Mouse (Mus musculus) cerebellum, adult 11 months (tissue): ENCODE results near the gene Nup107.
A peak's percentile ranks its signal among the peaks of the same experiment; 100 is the strongest.

Source experiments
- DNase-seq: peaks from one replicate; pipeline ENCODE4 v3.0.0; 2022

Gene Nup107

DNA sequence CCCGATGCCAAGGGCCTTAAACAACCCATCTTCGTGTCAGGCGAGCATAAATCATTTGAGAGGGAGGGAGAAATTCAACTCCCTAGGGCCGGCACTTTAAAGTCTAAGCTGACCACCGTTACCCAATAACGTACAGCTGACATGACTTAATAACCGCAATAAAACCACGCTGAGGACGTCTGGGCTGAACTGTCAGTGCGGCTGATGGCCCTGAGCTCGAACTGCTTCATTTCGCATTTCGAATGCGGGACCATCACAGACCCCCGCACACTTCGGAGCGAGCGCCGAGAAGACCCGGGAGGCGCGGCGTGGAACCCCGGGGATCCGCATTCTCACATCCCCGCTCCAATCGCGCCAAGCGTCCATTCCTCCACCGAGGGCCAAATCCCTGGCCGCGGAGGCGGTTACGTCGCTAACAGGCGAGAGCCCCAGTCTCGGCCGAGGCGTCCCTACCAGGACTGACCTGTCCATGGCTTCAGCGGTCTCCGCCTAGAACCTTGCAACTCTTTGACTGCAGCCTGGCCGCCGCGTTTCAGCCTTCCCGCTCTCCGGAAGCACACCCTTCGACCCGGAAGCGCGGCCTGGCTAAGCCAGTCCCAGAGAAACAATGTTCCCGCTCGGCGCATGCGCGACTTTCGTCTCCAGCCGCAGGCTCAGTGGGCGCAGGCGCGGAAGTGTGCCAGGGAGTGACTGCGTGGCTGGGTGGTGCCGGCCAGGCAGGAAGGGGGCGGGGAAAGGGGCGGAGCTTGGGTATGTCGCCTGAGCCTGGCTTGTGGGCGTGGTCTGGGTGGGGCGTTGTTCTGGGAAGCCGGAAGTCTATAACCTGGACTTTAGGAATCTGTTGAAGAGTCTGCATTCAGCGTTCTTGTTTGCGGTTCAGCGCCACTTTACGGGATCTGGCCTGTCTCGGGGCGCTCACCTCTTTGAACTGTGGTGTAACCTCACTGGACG, at the start of gene Nup107:
Nup107 (minus strand) TSS at position 565 of the 951 bp plus-strand sequence.
- DNase-seq = peak; percentile 100

DNA sequence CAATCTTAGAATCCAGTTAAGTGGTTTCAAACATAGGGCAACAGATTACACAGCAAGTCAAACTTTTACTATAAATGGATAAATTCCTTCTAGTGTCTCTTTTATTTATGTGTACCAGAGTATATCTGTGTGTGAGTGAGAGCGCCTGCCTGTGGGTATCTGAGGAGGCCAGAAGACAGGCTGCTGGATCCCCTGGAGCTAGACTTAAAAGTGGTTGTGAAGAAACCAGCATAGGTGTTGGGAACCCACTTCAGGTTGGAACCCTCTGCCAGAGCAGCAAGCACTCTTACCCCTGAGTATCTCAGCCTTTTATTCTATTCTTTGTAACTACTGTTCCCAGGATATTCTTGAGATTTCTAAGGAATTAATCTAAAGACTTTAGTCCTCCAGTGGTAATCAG, 49.3 kb upstream of the Nup107 start:
- DNase-seq = no peak

DNA sequence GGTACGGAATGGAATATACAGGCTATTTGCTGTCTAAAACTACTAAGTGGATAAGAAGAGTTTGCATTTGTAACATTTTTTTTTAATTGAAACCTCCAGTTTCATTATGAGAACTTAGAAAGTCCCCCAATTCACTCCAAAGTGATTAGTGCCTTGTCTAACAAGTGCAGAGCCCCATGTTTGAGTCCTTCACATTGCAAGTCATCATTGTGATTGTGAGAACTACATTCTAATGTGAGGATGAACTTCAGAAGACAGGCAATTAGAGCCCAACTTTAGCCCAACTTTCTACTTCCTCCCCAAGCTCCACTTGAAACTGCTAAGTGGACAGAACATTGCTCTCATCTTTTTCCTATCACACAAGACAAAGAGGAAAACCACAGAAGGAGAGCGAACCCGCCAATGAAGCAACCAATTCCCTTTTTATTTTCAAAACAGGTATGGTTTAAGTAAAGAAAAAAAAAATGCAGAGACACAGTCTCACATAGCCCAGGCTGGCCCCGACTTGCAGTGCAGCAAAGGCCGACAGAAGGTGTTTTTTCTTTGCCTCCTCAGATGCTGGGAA, 48.0 kb upstream of the Nup107 start:
- no peak for DNase-seq

DNA sequence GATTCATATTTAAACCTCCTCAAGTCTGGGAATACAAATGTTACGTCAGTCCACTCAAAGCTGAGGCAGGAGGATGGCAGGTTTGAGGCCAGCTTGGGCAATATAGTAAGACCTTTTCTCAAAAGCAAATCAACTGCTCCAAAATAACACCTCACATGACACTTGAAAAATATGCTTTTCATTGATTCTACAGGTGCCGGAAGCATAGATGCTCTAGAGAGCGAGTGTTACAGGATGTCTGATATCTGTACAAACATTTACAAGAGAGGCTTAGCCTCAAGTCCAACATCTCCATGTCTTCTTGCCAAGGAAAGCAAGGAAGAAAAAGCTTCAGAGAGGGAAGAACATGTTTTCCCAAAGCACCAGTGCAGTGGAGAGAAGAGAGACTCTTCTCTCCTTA, 47.2 kb upstream of the Nup107 start:
- no peak for DNase-seq

DNA sequence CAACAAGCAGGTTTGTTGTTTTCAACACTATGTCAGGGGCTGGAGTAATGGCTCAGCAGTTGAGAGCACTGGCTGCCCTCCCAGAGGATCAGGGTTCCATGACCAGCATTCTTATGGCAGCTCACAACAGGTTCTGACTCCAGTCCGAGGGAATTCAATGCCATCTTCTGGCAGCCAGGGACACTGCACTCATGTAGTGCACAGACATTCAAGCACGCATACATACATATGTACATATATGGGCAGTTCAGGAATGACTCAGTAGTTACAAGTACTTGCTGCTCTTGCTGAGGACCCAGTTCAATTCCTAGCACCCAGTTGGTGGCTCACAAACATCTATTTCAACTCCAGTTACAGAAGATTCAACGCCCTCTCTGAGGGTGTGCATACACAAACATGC, 46.4 kb upstream of the Nup107 start:
- DNase-seq = no peak

DNA sequence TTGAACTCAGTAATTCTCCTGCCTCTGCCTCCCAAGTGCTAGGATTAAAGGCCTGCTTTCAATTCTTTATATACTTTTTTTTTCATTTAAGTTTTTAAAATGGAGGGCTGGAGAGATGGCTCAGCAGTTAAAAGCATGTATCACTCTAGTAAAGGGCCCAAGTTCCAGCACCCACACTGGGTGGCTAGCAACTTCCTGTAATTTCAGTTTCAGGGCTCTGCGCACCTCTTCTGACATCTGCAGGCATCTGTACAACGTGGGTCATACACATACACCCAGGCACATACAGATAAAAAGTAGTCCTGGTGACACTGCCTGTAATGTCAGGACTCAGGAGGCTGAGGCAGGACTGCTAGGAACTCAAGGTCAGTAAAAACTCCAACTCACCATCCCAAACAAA, 43.8 kb upstream of the Nup107 start:
- DNase-seq = no peak

DNA sequence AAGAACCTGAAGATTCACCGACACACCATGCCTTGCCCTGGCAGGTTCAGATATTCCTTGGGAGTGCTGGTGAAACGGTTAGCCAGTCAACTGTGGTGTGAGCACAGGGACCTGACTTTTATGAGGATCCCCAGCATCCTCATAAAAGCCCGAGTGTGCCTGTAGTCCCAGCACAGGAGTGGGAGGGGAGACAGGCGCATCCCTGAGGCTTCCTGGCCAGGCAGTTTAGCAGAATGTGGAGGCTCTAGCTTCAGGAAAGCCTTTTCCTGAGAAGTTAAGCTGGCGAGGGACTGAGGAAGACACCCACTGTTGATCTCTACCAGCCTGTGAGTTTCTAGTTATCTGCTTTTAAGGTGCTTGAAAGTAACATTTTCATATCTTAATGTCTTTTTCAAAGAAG, 42.9 kb upstream of the Nup107 start:
- no peak for DNase-seq

DNA sequence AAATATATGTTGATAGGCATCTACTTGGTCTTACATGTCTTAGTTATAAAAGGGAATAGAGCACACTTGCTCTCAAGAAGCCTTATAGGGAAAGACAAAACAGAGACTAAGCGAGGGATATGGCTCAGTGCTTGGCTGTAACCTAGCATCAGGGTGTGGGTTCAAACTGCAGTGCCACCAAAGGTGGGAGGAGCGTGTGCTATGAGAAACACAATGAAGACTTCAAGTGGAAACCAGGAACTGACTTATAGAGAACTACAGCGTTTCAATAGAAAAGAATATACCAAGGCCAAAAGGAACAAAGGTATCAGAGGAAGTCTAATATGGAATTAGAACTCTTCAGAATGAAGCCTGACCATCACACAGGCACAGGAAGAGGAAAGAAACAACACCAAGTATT, 38.3 kb upstream of the Nup107 start:
- no peak for DNase-seq

DNA sequence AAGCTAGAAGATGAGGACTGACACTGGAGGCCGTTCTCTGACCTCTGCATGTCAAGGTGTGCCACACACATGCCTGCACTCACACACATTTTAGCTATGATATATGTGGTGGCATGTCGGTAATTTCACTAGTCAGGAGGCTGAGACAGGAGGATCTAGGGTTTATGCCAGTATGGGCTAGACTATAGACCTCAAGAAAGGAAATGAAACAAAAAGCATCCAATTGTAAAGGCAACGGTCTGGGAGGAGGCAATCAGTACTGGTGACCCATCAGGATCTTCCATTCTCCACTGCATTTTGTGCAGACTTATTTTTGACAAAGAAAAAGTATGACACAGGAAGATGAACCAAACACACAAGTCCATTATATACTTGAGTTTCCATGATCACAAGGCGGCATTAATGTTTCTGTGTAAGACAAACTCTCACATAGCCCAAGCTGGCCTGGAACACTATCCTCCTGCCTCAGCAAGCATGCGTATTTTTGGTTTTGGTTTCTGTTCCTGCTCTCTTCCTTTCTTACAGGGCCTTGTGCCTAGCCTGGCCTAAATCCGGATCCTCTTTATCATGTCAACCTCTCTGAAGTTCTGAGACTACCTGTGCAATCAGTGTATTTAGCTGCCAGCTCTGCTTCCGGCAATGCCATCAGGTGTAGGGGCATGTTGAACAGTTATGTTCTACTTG, 37.1 kb upstream of the Nup107 start:
- no peak for DNase-seq

DNA sequence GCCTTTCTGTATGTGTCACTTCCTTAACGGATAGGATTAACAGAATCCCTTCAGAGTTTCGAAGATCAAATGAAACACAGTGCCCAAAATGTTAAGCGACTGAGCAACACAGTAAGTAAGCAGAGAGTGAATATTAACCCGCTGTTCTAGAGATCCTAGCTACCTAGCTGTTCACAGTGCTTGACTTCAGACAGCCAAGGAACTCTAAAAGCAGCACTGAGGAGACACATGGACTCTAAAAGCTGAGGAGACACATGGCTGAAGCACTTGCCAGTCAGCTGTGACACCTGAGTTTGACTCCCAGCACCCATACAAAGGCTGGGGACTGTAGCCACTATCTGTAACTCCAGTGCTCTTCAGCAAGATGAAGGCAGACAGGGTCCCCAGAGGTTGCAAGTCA, 36.5 kb upstream of the Nup107 start:
- no peak for DNase-seq

DNA sequence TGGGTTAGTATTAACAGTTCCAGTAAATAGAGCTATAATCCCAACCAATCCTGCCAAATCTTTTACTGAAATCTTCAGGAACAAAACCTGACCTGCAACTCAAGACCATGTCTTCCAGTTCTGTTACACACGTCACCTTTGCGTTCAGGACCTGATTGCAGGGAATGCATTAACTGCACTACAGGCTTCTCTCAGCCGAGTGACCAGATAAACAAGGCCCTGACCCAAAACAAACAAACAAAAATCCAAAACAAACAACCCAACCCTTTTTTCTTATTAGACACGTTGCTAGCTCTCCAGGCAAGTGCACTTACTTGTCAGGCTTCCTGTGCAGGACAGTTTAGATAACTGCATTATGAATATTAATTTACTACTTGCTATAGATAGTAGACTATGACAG, 36.0 kb upstream of the Nup107 start:
- no peak for DNase-seq

DNA sequence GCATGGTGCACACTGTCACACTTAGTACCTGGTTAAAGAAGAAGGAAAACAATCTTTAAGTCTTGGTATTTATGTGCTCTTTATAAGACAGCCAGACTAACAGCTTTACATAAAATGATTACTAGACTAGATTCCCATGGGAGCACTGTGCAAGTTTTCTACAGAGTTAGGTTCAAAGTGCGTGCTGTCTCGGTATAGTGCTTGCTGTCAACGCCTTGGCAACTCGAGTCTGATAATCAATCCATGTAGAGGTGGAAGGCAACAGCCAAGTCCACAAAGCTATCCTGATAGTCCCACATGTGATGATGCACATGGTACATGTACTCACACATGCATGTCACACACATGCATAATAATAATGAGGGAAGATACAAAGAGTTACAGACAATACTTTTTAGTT, 32.1 kb upstream of the Nup107 start:
- DNase-seq = no peak

DNA sequence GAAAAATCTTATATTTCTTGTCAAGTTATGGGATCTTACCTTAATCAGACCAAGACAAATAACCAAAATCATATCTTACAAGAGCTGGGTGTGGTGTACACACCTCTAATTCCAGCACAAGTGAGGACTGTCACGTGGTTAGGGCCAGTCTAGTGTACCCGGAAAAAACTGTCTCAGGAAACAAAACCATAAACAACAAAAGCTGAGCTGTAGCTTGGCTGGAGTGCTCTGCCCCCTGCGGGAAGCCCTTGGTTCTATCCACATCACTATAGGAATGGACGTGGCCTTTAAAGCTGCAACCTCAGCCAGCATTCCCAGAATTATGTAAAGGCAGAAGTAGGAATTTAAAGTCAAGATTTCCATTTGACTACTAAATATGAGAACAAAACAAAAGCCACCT, 31.6 kb upstream of the Nup107 start:
- no peak for DNase-seq

DNA sequence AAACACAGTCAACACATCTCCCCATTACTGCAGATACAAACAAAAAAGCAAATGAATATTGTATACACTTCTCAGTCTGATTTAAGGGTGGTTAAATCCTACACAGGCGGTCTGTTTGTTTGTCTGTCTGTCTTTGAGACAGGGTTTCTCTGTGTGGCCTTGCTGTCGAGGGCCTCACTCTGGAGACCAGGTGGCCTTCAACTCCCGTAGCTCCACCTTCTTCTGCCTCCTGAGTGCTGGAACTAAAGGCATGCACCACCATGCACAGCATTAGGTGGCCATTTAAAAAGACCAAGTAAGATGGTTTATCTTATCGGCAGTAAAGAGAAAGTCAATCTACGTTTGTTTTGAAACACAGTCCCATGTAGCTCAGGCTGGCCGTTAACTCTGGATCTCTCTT, 30.8 kb upstream of the Nup107 start:
- DNase-seq = no peak

DNA sequence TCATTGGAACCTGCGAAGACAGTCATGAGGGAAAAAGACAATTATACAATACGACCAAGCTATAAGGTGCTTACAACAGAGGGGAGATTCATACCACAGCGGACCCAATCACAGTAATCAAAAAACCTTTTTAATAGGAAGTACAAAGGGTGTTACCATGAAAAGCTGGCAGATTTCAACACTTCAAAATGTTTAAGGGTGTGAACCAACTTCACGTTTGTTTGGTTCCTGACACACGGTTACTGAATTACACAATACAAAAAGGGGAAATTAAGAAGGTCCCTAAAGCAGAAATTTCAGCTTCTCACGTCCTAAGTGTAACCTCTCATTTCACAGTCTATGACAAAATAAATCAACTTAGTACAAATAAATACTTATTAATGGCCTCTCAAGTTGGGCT, 26.1 kb upstream of the Nup107 start:
- DNase-seq = no peak

DNA sequence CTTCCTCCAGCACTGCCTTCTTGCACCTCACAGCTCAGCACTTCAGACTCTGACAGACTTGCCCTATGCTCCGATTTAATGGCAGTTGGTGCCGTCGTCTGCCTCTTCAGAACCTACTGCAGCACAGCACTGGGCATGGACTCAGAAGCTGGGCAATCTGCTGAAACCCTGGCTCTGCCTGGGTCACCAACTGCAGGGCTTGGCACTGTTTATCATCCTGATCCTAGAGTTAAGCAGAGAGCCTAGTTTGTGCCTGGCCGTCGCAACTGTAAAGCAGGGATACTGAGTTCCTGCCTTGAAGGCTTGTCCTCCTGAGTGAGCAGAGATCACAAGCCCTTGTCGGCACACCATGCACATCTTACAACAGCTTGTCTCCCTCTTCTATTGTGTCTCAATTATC, 24.2 kb upstream of the Nup107 start:
- no peak for DNase-seq

DNA sequence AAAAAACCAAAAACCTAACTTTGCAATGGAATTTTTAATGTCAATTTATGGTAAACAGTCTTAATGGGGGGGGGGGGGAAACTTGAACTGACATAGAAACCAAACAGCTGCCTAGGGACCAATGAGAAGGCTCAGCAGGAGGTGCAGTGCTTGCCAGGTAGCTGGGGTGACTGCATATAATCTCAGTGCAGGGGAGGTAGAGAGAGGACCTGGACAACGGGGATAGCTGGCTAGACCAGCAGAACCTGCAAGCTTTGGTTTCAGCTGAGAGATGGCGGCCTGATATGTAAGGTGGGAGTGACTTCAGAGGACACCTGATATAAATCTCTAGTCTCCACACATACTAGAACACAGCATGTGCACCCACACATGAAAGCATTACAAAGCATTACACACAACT, 20.0 kb upstream of the Nup107 start:
- no peak for DNase-seq

DNA sequence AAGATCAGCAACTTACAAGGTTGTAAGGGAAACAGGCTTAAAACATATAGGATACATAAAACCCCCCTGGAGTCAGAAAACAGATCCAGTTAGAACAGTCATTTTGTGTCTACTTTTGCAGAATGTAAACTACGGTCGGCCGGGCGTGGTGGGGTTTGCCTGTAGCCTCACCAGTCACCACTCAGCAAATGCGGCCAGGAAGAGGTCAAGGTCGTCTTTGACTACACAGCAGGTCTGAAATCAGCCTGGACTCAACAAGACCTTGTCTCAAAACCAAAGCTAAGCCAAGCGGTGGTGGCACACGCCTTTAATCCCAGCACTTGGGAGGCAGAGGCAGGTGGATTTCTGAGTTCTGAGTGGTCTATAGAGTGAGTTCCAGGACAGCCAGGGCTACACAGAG, 19.1 kb upstream of the Nup107 start:
- no peak for DNase-seq

DNA sequence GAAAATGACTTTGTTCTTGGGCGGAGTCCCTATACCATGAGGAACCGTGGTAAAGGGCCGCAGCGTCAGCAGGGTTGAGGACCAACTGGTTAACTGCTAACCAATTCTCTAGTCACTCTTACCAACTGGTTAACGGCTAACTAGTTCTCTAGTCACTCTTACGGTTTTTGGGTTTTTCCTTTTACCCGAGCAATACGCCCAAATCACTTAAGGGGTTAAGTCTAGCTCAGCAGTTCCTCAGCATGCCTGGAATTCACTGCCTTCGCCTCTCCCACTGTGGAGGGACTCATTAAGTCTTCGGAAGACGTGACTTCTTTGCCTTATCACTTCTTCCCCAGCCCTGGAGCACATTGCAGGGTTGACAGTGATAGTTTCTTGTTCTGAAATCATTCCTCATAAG, 18.0 kb upstream of the Nup107 start:
- no peak for DNase-seq

DNA sequence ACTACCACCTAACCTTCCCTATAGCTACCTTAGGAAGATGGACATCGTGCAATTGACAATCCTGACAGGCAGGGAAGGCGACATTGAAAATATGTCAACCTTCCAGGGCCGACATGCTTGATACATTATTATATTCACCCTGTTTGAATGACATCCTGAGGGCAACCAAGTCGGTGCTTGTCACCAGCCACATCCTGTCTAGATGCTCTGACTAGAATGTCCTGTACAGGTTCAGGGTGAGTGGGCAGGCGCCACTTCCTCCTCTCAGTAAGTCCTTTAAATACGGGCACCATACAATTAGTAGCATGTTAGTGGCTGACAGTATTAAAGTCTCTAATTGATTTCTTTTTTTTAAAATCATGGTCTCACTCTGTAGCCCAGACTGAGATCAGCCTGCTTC, 15.6 kb upstream of the Nup107 start:
- DNase-seq = no peak

DNA sequence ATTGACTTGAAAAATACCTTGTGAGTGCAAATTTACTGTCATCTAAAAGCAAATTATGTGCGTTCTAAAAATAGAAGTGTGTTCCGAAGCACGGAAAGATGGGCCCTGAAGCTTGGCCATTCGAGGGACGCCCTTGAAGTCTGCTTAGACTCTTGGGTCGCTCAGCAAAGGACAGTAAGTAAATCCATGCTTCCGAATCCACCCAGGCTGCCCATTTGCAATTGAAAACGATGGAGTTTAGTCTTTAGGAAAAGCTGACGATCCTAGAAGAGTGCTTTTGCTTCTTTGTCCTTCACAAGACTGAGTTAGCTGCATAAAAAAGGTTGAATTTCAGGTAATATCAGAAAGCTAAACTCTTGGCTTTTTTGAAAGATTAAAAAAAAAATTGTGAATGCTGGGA, 13.4 kb upstream of the Nup107 start:
- DNase-seq = no peak

DNA sequence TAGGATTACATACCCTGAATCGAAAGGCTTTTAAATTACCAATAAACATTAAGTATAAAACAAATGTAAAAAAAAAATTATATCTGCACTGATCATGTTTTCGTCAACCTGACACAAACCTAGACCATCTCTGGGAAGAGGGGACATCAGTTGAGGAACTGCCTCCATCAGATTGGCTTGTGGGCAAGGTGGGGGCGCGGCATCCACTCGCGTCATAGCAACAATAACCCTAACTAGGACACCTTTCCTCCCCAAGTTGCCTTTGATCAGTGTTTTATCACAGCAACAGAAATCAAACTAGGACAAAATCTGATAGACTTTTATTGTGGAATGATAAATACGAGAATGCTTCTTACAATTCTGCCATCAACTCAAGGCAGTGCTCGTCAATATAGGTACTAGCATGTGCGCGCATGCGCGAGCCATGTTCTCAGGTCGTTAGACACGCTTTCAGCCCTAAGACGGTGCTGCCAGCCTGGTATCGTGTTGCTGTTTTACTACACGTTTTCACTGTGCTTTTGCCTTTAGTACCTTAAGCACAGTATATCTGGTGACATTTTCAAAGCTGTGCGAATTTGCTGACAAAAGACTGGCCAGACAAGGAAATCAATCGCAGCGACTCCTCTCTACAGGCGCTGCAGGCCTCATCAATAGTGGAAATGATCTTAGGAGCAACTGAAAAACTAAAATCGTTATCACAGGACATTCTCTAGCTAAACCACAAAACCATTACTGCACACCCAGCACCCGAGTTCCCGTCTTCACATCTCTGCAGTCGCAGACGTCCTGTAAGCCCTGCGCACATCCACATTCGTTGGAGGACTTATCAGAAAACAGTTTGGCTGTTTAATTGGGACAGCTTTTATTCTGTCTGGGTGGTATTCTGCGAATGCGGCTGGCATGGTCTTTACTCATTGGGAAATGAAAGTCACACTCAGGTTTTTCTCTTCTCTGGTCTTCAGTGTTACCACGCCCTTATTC, 11.7 kb upstream of the Nup107 start:
- no peak for DNase-seq

DNA sequence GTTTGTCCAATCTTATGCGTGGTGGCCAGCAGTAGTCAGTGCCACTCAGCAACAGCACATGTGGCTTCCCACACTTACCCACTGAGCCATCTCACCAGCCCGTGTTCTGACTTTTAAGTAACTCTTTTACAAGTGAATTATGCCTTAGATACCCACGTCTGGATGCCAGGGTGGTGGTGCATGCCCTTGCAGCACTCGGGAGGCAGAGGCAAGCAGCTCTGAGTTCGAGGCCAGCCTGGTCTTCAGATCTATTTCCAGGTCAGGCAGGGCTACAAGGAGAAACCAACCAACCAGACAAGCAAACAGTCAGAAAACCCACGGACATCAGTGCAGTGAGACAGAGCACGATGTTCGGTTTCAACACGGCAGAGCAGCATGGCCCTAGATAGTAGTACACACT, 9.4 kb upstream of the Nup107 start:
- no peak for DNase-seq
